Comparison of ENCODE assay signal across 21 mouse cellular contexts in the genomic region with DNA sequence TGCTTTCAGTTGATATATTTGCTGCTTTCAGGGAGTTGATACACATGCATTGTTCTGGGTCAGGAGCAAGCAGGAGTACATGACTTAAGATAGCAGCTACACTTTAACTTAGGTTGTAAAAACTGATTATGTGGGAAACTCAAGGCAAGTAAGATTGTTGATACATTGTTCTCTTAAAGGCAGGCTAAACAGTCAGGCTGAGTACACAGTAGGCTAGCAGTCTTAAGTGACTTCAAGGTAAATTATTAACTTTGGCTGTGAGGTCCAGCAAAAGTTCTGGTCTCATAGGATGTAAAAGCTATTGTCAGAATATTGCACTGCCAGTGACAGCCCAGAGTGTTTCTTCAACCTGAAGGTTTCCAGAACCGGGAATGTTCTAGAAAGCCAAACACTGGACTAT. TPM values are rescaled to one million over a fixed set of nuclear protein-coding genes. Genes with fewer than 3 reads are reported as not detected.
"Had no signal": no experiment of that assay in that cellular context is flagged by ENCODE, and none has a peak within 500 bp of the region (broad histone marks: within the 10 kb centered on the region; RNA-seq: fewer than 3 reads in every experiment).

No protein-coding gene starts in this region.

- H3K9ac ChIP-seq: liver, embryonic 12.5 days; liver, embryonic 15.5 days; lung, embryonic 15.5 days had no signal

- H3K4me3 ChIP-seq: layer of hippocampus, adult 2 months; liver, embryonic 12.5 days; liver, embryonic 15.5 days; lung, embryonic 15.5 days had no signal

- ATAC-seq: liver, embryonic 12.5 days had no signal

- DNase-seq: kidney, adult 11 months; kidney, adult 9 months; kidney, postnatal 25 days; layer of hippocampus, adult 9-11 months; lung, adult 18-20 months; lung, postnatal 10 days; lung, postnatal 4 days; midbrain, embryonic 14.5 days; thymus, postnatal 25 days had no signal

- H3K27ac ChIP-seq: layer of hippocampus, adult 2 months; liver, embryonic 12.5 days; liver, embryonic 15.5 days; lung, embryonic 15.5 days had no signal

- H3K4me1 ChIP-seq: lung, embryonic 15.5 days had no signal

- H3K27me3 ChIP-seq: liver, embryonic 12.5 days; liver, embryonic 15.5 days; lung, embryonic 15.5 days had no signal

- H3K9me3 ChIP-seq: liver, embryonic 12.5 days; liver, embryonic 15.5 days; lung, embryonic 15.5 days had no signal

- H3K4me2 ChIP-seq: liver, embryonic 12.5 days; liver, embryonic 15.5 days; lung, embryonic 15.5 days; midbrain, embryonic 11.5 days had no signal

- H3K36me3 ChIP-seq: liver, embryonic 12.5 days; liver, embryonic 15.5 days; lung, embryonic 15.5 days had no signal

RNA-seq across cellular contexts. Expression of gene Mbl2, which starts 25.8 kb away (rescaled TPM):
- polyA plus RNA-seq: kidney, embryonic 16.5 days; limb, embryonic 11.5 days; limb, embryonic 14.5 days; lung, embryonic 15.5 days; midbrain, embryonic 11.5 days; midbrain, embryonic 14.5 days; midbrain, postnatal 0 days; neural tube, embryonic 11.5 days; neural tube, embryonic 14.5 days; spleen, adult 2 months had no signal

RNA-seq across cellular contexts. Expression of gene Gldc, which starts 31.8 kb away (rescaled TPM):
- polyA plus RNA-seq: spleen, adult 2 months had no signal
